Mouse (Mus musculus): ENCODE results near the gene Crim1.

Gene Crim1

DNA sequence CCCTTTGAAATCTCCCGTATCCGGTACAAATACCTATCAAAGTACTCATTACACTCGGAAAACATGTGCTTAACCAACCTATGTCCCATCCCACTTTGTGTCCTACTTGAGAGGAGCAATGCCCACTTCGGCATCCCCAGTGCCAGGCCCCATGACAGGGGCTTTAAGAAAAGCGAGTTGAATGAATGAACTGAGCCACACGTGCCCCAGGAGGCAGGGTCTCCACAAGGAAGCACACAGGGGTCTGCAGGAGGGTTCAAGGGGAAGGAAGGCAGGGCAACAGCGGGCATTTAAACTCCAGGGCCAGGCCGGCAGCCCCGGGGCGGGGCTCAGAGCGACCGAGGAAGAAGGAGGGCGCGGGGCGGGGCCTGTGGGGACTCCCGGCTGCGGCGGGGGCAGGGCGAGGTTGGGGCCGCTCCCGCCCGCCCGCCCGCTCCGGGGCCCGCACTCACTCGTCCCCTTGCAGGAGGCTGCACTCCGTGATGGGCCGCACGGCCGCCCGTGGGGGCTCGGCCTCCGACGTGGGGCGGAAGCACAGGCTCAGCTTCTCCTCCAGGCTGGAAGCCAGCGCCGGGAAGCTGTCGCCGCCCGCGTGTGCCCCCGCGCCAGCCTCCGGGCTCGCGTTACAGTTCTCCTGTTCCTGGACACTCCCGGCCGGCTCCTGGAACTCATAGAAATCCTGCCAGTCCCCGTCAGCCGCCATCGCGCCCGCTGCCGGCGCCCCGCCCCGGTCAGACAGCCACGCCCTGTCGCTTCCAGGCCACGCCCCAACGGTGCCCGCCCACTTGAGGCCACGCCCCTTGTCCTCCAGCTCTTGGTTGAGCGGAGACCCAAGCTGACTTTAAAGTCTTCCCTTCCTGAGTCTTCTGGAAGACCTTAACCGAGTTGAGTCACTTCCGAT, 217.6 kb downstream of the Crim1 start, which contains the start of gene Fez2:
Fez2 (minus strand) TSS at position 772 of the 901 bp plus-strand sequence.
- under 1% methylated on average over 59 of the region's 67 CpGs for WGBS

DNA sequence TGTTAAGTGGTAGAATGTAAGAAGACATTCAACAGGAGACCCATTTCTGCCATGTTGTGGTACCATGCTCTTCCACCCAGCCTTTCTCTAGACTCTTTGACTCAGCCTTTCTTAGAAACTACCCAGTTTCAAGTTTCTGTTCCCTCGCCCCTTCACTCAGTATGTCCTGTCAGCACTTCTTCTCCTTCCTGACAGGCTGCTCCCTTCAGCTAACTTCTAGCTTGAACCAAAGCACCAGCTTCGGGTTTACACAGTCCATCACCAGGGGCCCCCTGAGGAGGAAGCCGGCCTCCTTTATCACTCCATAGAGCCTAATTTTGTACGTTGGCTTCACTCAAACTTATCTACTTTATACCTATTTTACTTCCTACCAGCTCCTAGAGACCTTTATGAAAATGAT, 219.2 kb downstream of the Crim1 start:
- 88% methylated on average over 4 of the region's 4 CpGs for WGBS

DNA sequence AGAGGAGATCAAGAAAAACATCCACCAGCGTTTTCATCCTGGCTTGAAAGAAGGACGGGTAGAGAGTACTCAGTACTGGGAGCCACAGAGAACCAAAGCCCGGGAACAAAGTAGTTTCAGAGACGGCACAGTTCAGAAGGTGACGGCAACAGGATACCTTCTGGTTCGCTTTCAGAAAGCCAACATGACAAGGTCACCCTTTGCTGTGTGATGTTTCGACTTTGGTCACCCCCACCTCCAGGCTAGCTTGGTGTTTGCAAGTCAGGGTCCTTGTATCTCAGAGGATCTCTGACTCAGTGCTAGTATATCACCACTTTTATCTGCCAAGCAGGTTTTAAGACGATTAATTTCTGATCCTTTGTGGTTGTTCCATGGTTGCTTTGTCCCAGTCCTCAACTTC, 225.0 kb downstream of the Crim1 start:
- WGBS: 86% methylated on average over 8 of the region's 8 CpGs
